9 mouse cellular contexts compared by ENCODE assay signal in genomic region chr19:5756991-5757636, GRCm38 (mm10). TPM values are rescaled to one million over a fixed set of nuclear protein-coding genes. Genes with fewer than 3 reads are reported as not detected.
DNase-seq lines count a peak whose midpoint lies in the region; ATAC-seq lines count a peak whose summit lies in the region.
"Had no signal": no experiment of that assay in that cellular context is flagged by ENCODE, and none has a peak within 500 bp of the region (broad histone marks: within the 10 kb centered on the region; RNA-seq: fewer than 3 reads in every experiment).

No protein-coding gene starts in this region.

- H3K36me3 ChIP-seq in forebrain, embryonic 14.5 days (ENCODE audit: control insufficient read depth, insufficient read depth, low read length): peaks cover 51% of the 10 kb centered on the region
- peaks cover 19% of the 10 kb centered on the region; the same call in 1 of the 2 replicates for H3K36me3 ChIP-seq in intestine, embryonic 16.5 days (ENCODE audit: control insufficient read depth, insufficient read depth, low read length)
- H3K36me3 ChIP-seq in neural tube, embryonic 11.5 days (ENCODE audit: control insufficient read depth, insufficient read depth, low read length): peaks cover 26% of the 10 kb centered on the region

- intact Hi-C loops in left cerebral cortex, postnatal 4 days (cut with DNase I): no loop called here

- peaks cover 26% of the 10 kb centered on the region for H3K27me3 ChIP-seq in forebrain, embryonic 14.5 days (replicated peaks; ENCODE audit: control insufficient read depth, insufficient read depth, low read length)
- 0 out of 2 replicates have a peak, but pooled peaks cover 9% of the 10 kb centered on the region for H3K27me3 ChIP-seq in intestine, embryonic 16.5 days (replicated peaks; ENCODE audit: control insufficient read depth, insufficient read depth, low read length)
- peaks cover 32% of the 10 kb centered on the region for H3K27me3 ChIP-seq in neural tube, embryonic 11.5 days (ENCODE audit: control insufficient read depth, insufficient read depth, low read length)

- DNase-seq in left cerebral cortex, postnatal 4 days: peak; percentile 38
- no peak for DNase-seq in left cerebral cortex, adult 11 months (ENCODE audit: low spot score)
- DNase-seq in forebrain, embryonic 14.5 days (ENCODE audit: low spot score): peak; percentile 32
- DNase-seq in neural tube, embryonic 11.5 days (ENCODE audit: low spot score): no peak
- DNase-seq in adipocyte (ENCODE audit: low spot score): no peak
- DNase-seq in adrenal gland, postnatal 36 days: no peak
- no peak for DNase-seq in frontal cortex, postnatal 25 days (ENCODE audit: low spot score in 2 of 2)

- H3K4me3 ChIP-seq in forebrain, embryonic 14.5 days (ENCODE audit: low read depth, low read length): no peak overlapping the region
- 0 out of 2 replicates have a peak overlapping the region, but pooled peaks have one; percentile 11 for H3K4me3 ChIP-seq in intestine, embryonic 16.5 days (ENCODE audit: low read length)
- peak overlapping the region; percentile 25 for H3K4me3 ChIP-seq in neural tube, embryonic 11.5 days (ENCODE audit: low read depth, low read length)
- H3K4me3 ChIP-seq: megakaryocyte, embryonic 14.5 days had no signal

- no peak overlapping the region for H3K27ac ChIP-seq in forebrain, embryonic 14.5 days (ENCODE audit: low read depth, low read length)
- no peak overlapping the region for H3K27ac ChIP-seq in intestine, embryonic 16.5 days (ENCODE audit: low read length)
- H3K27ac ChIP-seq in neural tube, embryonic 11.5 days (ENCODE audit: low read depth, low read length): no peak overlapping the region

- H3K4me2 ChIP-seq in forebrain, embryonic 14.5 days (ENCODE audit: low read length): peak overlapping the region; percentile 28; the same call in 1 of the 2 replicates
- H3K4me2 ChIP-seq in intestine, embryonic 16.5 days (ENCODE audit: low read depth, low read length): peak overlapping the region; percentile 27
- peak overlapping the region; percentile 31 for H3K4me2 ChIP-seq in neural tube, embryonic 11.5 days (ENCODE audit: low read depth)

- no peaks in the 10 kb centered on the region for H3K9me3 ChIP-seq in forebrain, embryonic 14.5 days (replicated peaks; ENCODE audit: control insufficient read depth, low read length)
- no peaks in the 10 kb centered on the region for H3K9me3 ChIP-seq in intestine, embryonic 16.5 days (ENCODE audit: control insufficient read depth, low read length)
- no peaks in the 10 kb centered on the region for H3K9me3 ChIP-seq in neural tube, embryonic 11.5 days (ENCODE audit: control insufficient read depth, low read length)
- H3K9me3 ChIP-seq: megakaryocyte, embryonic 14.5 days had no signal

- WGBS in forebrain, embryonic 14.5 days: 13% methylated on average over 36 of the region's 36 CpGs
- 30% methylated on average over 36 of the region's 36 CpGs for WGBS in intestine, embryonic 16.5 days
- WGBS in neural tube, embryonic 11.5 days: 14% methylated on average over 33 of the region's 36 CpGs

- ATAC-seq in forebrain, embryonic 14.5 days: peak; percentile 63
- 0 out of 2 replicates have a peak, but pooled peaks have one; percentile 5 for ATAC-seq in intestine, embryonic 16.5 days
- no peak for ATAC-seq in neural tube, embryonic 11.5 days (ENCODE audit: insufficient read depth, low FRiP score, low TSS enrichment)

- H3K4me1 ChIP-seq in forebrain, embryonic 14.5 days (ENCODE audit: control insufficient read depth, insufficient read depth, low read length): peaks cover 4% of the 10 kb centered on the region; the same call in 1 of the 2 replicates
- no peaks in the 10 kb centered on the region; the same call in 1 of the 2 replicates for H3K4me1 ChIP-seq in intestine, embryonic 16.5 days (ENCODE audit: control insufficient read depth, insufficient read depth, low read length)
- peaks cover 10% of the 10 kb centered on the region; the same call in 1 of the 2 replicates for H3K4me1 ChIP-seq in neural tube, embryonic 11.5 days (ENCODE audit: control insufficient read depth, insufficient read depth, low read length)

- peak overlapping the region; percentile 42; the same call in 1 of the 2 replicates for H3K9ac ChIP-seq in forebrain, embryonic 14.5 days (ENCODE audit: low read length)
- H3K9ac ChIP-seq in intestine, embryonic 16.5 days (ENCODE audit: low read depth, low read length): peak overlapping the region; percentile 55
- peak overlapping the region; percentile 18; the same call in 1 of the 2 replicates for H3K9ac ChIP-seq in neural tube, embryonic 11.5 days (ENCODE audit: low read length)

RNA-seq across cellular contexts. Expression of gene Scyl1, which starts 14.1 kb away (rescaled TPM):
- 10 to 100 TPM; 81.7 to 81.8 TPM for total RNA-seq in left cerebral cortex, postnatal 4 days (2021)
- polyA plus RNA-seq in forebrain, embryonic 14.5 days (2014; fragmentation: Nextera tagmentation; extraction: Ambion mirVana): 56.1 and 67.9 TPM in 2 replicates
- 58.9 and 64.3 TPM in 2 replicates for polyA plus RNA-seq in intestine, embryonic 16.5 days (2015; fragmentation: Nextera tagmentation; extraction: Ambion mirVana)
- 63.9 and 67.4 TPM in 2 replicates for polyA plus RNA-seq in neural tube, embryonic 11.5 days (2014; fragmentation: Nextera tagmentation; extraction: Ambion mirVana)
- total RNA-seq in adrenal gland, postnatal 36 days (2021): 100 to 1,000 TPM; 103 to 107 TPM

RNA-seq across cellular contexts. Expression of gene Ltbp3, which starts 16.4 kb away (rescaled TPM):
- total RNA-seq in left cerebral cortex, postnatal 4 days (2021): 10 to 100 TPM; 23.8 to 23.9 TPM
- 8.5 and 10.7 TPM in 2 replicates for polyA plus RNA-seq in forebrain, embryonic 14.5 days (2014; fragmentation: Nextera tagmentation; extraction: Ambion mirVana)
- polyA plus RNA-seq in intestine, embryonic 16.5 days (2015; fragmentation: Nextera tagmentation; extraction: Ambion mirVana): 14.0 and 20.8 TPM in 2 replicates
- 5.2 and 9.7 TPM in 2 replicates for polyA plus RNA-seq in neural tube, embryonic 11.5 days (2014; fragmentation: Nextera tagmentation; extraction: Ambion mirVana)
- total RNA-seq in adrenal gland, postnatal 36 days (2021): 100 to 1,000 TPM; 222 to 305 TPM

RNA-seq across cellular contexts. Expression of gene Fam89b, which starts 27.7 kb away (rescaled TPM):
- total RNA-seq in left cerebral cortex, postnatal 4 days (2021): 10 to 100 TPM; 72.4 to 72.5 TPM
- 204 and 233 TPM in 2 replicates for polyA plus RNA-seq in forebrain, embryonic 14.5 days (2014; fragmentation: Nextera tagmentation; extraction: Ambion mirVana)
- polyA plus RNA-seq in intestine, embryonic 16.5 days (2015; fragmentation: Nextera tagmentation; extraction: Ambion mirVana): 56.6 and 57.8 TPM in 2 replicates
- 167 and 184 TPM in 2 replicates for polyA plus RNA-seq in neural tube, embryonic 11.5 days (2014; fragmentation: Nextera tagmentation; extraction: Ambion mirVana)
- 10 to 100 TPM; 41.4 to 66.5 TPM for total RNA-seq in adrenal gland, postnatal 36 days (2021)

RNA-seq across cellular contexts. Expression of gene Ehbp1l1, which starts 31.0 kb away (rescaled TPM):
- total RNA-seq in left cerebral cortex, postnatal 4 days (2021): 10 to 100 TPM; 41.9 to 48.6 TPM
- 7.0 and 10.1 TPM in 2 replicates for polyA plus RNA-seq in forebrain, embryonic 14.5 days (2014; fragmentation: Nextera tagmentation; extraction: Ambion mirVana)
- 48.6 and 49.7 TPM in 2 replicates for polyA plus RNA-seq in intestine, embryonic 16.5 days (2015; fragmentation: Nextera tagmentation; extraction: Ambion mirVana)
- polyA plus RNA-seq in neural tube, embryonic 11.5 days (2014; fragmentation: Nextera tagmentation; extraction: Ambion mirVana): 5.1 and 6.8 TPM in 2 replicates
- total RNA-seq in adrenal gland, postnatal 36 days (2021): 10 to 100 TPM; 30.8 to 38.3 TPM

RNA-seq across cellular contexts. Expression of gene Kcnk7, which starts 52.9 kb away (rescaled TPM):
- not detected for total RNA-seq in left cerebral cortex, postnatal 4 days (2021)
- polyA plus RNA-seq in forebrain, embryonic 14.5 days (2014; fragmentation: Nextera tagmentation; extraction: Ambion mirVana): 0.17 TPM in 1 of 2 replicates, not detected in the other
- polyA plus RNA-seq in intestine, embryonic 16.5 days (2015; fragmentation: Nextera tagmentation; extraction: Ambion mirVana): 0.13 and 0.34 TPM in 2 replicates
- not detected in 2 replicates for polyA plus RNA-seq in neural tube, embryonic 11.5 days (2014; fragmentation: Nextera tagmentation; extraction: Ambion mirVana)
- not detected for total RNA-seq in adrenal gland, postnatal 36 days (2021)

Comparison
In these comparisons a context has a peak if more than half of its experiments do, and no peak if none do; other contexts are left out.
1. DNase-seq: peak in left cerebral cortex, postnatal 4 days (single experiment) and forebrain, embryonic 14.5 days (single experiment); none in left cerebral cortex, adult 11 months (single experiment), neural tube, embryonic 11.5 days (single experiment), adipocyte (single experiment), adrenal gland, postnatal 36 days (0 of 2) and frontal cortex, postnatal 25 days (0 of 2).
2. Peak in every context shown above with its lines, with median percentiles within 50 percentile points of each other: H3K4me2 ChIP-seq and H3K9ac ChIP-seq.